Mouse (Mus musculus): Measurements from ENCODE around the gene Perm1. TPM values are rescaled to one million over a fixed set of nuclear protein-coding genes. Genes with fewer than 3 reads are reported as not detected.

The Perm1 gene
- polyA plus RNA-seq (2014; fragmentation: Illumina TruSeq; extraction: RNeasy Lipid Tissue Mini Kit (QIAGEN cat#74804); ENCODE audit: low read depth, low replicate concordance), result 0.46 TPM

GRCm38 (mm10) chr4:156215649-156216048, at the start of gene Perm1:
Gene Perm1 (plus strand): TSS chr4:156215868.

GRCm38 (mm10) chr4:156197131-156197828, 18.4 kb upstream of the Perm1 start, which contains the start of gene Agrn:
Gene Agrn (minus strand): TSS chr4:156197488.

DNA sequence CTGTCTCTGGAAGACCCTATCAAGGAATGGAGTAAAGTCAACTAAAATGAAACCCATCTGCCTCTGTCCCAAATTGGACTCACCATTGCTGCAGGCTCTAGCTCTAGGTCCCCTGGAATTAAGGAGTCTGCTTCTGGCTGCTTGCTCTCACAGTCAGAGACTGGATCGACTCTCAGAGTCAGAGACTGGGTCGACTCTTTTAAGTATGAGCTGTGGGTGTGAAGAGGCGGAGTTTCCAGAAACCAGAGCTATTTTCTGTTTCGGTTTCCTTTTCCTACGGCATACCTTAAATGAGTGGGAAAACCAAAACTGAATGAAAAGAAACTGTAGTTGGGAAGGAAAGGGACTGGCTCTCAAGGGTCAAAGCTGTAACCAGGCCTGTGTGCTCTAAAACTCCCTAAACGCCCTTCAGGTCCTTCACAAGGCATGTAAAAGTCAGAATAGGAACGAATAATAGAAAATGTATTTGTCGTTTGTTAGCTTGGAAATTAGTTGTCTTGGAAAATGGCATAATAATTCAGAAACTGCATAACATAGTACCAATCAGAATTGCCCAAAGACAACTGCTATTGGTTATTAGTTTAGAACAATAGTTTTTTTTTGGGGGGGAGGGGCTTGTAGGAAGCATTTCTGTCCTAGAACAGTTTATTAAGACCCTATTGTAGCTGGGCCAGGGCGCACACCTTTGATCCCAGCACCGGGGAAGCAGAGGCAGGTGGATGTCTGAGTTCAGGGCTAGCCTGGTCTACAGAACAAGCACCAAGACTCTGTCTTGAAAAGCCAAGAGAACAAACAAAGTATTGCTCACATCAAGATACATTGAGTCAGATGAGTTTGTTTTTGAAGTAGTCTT, 14.8 kb upstream of the Perm1 start, which contains the start of gene Isg15:
Isg15 (minus strand) TSS at position 196 of the 853 bp plus-strand sequence.

GRCm38 (mm10) chr4:156203001-156203412, 12.7 kb upstream of the Perm1 start, which contains the start of gene AW011738:
Gene AW011738 (plus strand): TSS chr4:156203304.

DNA sequence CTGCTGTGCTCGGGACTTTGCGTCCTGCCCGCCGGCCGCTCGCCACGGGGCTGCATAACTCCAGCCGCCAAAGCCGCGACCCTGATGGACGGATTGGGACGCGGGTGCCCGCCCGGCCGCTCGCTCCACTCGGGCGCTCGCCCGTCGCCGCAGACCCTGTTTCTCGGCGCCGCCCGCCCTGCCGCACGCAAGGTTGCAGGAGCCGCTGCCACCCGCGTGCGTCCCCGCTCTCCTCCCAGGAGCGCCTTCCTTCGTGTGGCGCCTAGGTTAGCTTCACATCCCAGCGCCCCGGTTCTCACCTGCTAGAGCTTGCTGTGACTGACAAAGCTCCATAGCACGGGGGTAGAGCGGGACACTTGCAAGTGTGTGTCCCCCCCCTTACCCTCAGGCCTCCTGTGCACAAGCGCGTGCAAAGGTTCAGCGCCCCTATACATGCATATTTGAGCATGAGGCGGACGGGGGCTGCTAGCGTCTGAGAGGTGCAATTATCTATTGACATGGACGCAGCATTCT, 19.1 kb downstream of the Perm1 start, which contains the start of gene Plekhn1:
Plekhn1 (minus strand) TSS at position 157 of the 513 bp plus-strand sequence.

GRCm38 (mm10) chr4:156235808-156236533, 20.3 kb downstream of the Perm1 start, which contains the start of gene Noc2l:
Gene Noc2l (plus strand): TSS chr4:156236010.

DNA sequence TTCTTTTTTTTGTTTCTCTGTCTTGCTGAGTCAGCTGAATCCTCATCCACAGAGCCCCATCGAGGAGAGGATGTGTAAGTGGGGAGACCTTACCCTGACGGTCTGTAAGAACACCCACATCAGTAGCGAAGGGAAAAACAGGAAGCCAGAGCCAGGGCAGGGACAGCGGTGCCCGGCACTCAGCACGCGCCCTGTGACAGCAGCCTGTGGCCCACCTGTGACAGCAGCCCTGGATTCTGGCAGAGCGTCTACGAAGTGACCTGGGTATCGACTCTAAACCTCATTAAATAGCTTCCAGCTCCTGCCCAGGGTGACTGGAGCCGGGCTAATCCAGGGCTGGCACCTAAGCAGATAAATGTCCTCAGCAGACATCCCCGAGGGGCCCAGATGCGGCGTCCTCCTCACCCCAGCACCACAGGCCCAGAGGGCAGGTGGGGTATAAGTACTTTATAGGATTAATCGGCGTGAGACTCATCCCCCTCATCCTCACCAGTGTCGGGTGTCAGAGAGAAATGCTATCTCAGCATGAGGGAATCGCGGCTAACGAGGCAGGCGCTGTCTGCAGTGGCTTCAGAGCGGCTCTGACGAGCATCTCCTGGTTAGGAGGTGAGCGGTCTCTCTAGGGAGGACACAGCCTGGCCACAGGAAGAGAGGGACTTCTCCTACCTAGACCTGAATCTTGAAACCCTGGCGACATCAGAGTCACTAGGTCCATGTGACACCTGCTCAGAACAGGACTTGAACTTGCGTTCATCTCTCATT, 39.6 kb downstream of the Perm1 start, which contains the start of gene Samd11:
Samd11 (minus strand) TSS at position 580 of the 762 bp plus-strand sequence.

Other genes with a start within 250 kb of the Perm1 start
- 5.6 TPM for gene B3galt6, start 223.2 kb upstream of the Perm1 start, polyA plus RNA-seq (2014; fragmentation: Illumina TruSeq; extraction: RNeasy Lipid Tissue Mini Kit (QIAGEN cat#74804); ENCODE audit: low read depth, low replicate concordance)
- gene Sdf4, start 223.0 kb upstream of the Perm1 start, polyA plus RNA-seq (2014; fragmentation: Illumina TruSeq; extraction: RNeasy Lipid Tissue Mini Kit (QIAGEN cat#74804); ENCODE audit: low read depth, low replicate concordance), result 298 TPM
- gene Tnfrsf4, start 202.0 kb upstream of the Perm1 start, polyA plus RNA-seq (2014; fragmentation: Illumina TruSeq; extraction: RNeasy Lipid Tissue Mini Kit (QIAGEN cat#74804); ENCODE audit: low read depth, low replicate concordance), result 2.4 TPM
- 1.8 TPM for gene Tnfrsf18, start 189.7 kb upstream of the Perm1 start, polyA plus RNA-seq (2014; fragmentation: Illumina TruSeq; extraction: RNeasy Lipid Tissue Mini Kit (QIAGEN cat#74804); ENCODE audit: low read depth, low replicate concordance)
- gene Ttll10, start 156.5 kb upstream of the Perm1 start, polyA plus RNA-seq (2014; fragmentation: Illumina TruSeq; extraction: RNeasy Lipid Tissue Mini Kit (QIAGEN cat#74804); ENCODE audit: low read depth, low replicate concordance), result 19.1 TPM
- gene 9430015G10Rik, start 105.9 kb upstream of the Perm1 start, polyA plus RNA-seq (2014; fragmentation: Illumina TruSeq; extraction: RNeasy Lipid Tissue Mini Kit (QIAGEN cat#74804); ENCODE audit: low read depth, low replicate concordance), result 22.0 TPM
- gene Rnf223, start 85.4 kb upstream of the Perm1 start, polyA plus RNA-seq (2014; fragmentation: Illumina TruSeq; extraction: RNeasy Lipid Tissue Mini Kit (QIAGEN cat#74804); ENCODE audit: low read depth, low replicate concordance), result 0.46 TPM
- gene Agrn, start 18.4 kb upstream of the Perm1 start, polyA plus RNA-seq (2014; fragmentation: Illumina TruSeq; extraction: RNeasy Lipid Tissue Mini Kit (QIAGEN cat#74804); ENCODE audit: low read depth, low replicate concordance), result 58.2 TPM
- gene Isg15, start 15.1 kb upstream of the Perm1 start, polyA plus RNA-seq (2014; fragmentation: Illumina TruSeq; extraction: RNeasy Lipid Tissue Mini Kit (QIAGEN cat#74804); ENCODE audit: low read depth, low replicate concordance), result 14.3 TPM
- 5.0 TPM for gene AW011738, start 12.6 kb upstream of the Perm1 start, polyA plus RNA-seq (2014; fragmentation: Illumina TruSeq; extraction: RNeasy Lipid Tissue Mini Kit (QIAGEN cat#74804); ENCODE audit: low read depth, low replicate concordance)
- gene Plekhn1, start 19.0 kb downstream of the Perm1 start, polyA plus RNA-seq (2014; fragmentation: Illumina TruSeq; extraction: RNeasy Lipid Tissue Mini Kit (QIAGEN cat#74804); ENCODE audit: low read depth, low replicate concordance), result 18.4 TPM
- 35.5 TPM for gene Noc2l, start 20.1 kb downstream of the Perm1 start, polyA plus RNA-seq (2014; fragmentation: Illumina TruSeq; extraction: RNeasy Lipid Tissue Mini Kit (QIAGEN cat#74804); ENCODE audit: low read depth, low replicate concordance)
- 0.72 TPM for gene Samd11, start 39.8 kb downstream of the Perm1 start, polyA plus RNA-seq (2014; fragmentation: Illumina TruSeq; extraction: RNeasy Lipid Tissue Mini Kit (QIAGEN cat#74804); ENCODE audit: low read depth, low replicate concordance)
- not detected for gene Vmn2r-ps159, start 115.2 kb downstream of the Perm1 start, polyA plus RNA-seq (2014; fragmentation: Illumina TruSeq; extraction: RNeasy Lipid Tissue Mini Kit (QIAGEN cat#74804); ENCODE audit: low read depth, low replicate concordance)